33 mouse cellular contexts compared by ENCODE assay signal in the genomic region with DNA sequence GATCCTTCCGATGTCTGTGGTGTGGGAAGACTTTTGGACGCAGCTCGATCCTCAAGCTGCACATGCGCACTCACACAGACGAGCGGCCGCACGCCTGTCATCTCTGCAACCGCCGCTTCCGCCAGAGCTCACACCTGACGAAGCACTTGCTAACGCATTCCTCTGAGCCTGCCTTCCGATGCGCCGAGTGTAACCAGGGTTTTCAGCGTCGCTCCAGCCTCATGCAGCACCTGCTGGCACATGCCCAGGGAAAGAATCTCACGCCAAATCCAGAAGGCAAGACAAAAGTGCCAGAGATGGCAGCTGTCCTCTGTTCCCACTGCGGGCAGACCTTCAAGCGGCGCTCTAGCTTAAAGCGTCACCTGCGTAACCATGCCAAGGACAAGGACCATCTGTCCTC. TPM values are rescaled to one million over a fixed set of nuclear protein-coding genes. Genes with fewer than 3 reads are reported as not detected.
DNase-seq lines count a peak whose midpoint lies in the region; TF ChIP-seq lines count a peak whose summit lies in the region.
"Had no signal": no experiment of that assay in that cellular context is flagged by ENCODE, and none has a peak within 500 bp of the region (broad histone marks: within the 10 kb centered on the region; RNA-seq: fewer than 3 reads in every experiment).

No protein-coding gene starts in this region.

- no peaks in the 10 kb centered on the region for H3K27me3 ChIP-seq in cerebellum, adult 2 months (ENCODE audit: control insufficient read depth, insufficient read depth, low read length)
- H3K27me3 ChIP-seq: forebrain, embryonic 15.5 days; heart, embryonic 12.5 days; hindbrain, embryonic 13.5 days; limb, embryonic 13.5 days; liver, embryonic 12.5 days; midbrain, embryonic 12.5 days had no signal

- DNase-seq in layer of hippocampus, adult 9-11 months, result peak; percentile 18
- DNase-seq in layer of hippocampus, postnatal 36 days, result no peak
- peak; percentile 67 for DNase-seq in brain, adult 2 months (ENCODE audit: low read depth, low spot score)
- peak; percentile 61 to 69 for DNase-seq in cerebellum, adult 2 months
- peak; percentile 56 to 70 for DNase-seq in cerebellum, postnatal 25 days
- no peak for DNase-seq in urinary bladder, postnatal 25 days (ENCODE audit: low spot score)
- no peak for DNase-seq in adrenal gland, postnatal 10 days
- DNase-seq in kidney, postnatal 4 days, result no peak
- DNase-seq: adrenal gland, adult 2 months; heart, adult 11 months; heart, postnatal 14 days; kidney, adult 2 months; lung, adult 18-20 months; lung, postnatal 14 days; retina, postnatal 1 day; right cerebral cortex, postnatal 25 days; spleen, adult 18-20 months; thymus, postnatal 14 days had no signal

- no peaks in the 10 kb centered on the region for H3K4me1 ChIP-seq in cerebellum, adult 2 months (ENCODE audit: control insufficient read depth, insufficient read depth, low read length)
- H3K4me1 ChIP-seq: embryonic facial prominence, embryonic 10.5 days; forebrain, embryonic 15.5 days; heart, embryonic 12.5 days; hindbrain, embryonic 13.5 days; limb, embryonic 13.5 days; liver, embryonic 12.5 days; midbrain, embryonic 12.5 days had no signal

- 17% methylated on average over 24 of the region's 24 CpGs for WGBS in cerebellum, adult 2 months

- no peak for TF ChIP-seq CTCF in cerebellum, adult 2 months (IDR thresholded peaks at IDR 0.05; ENCODE audit: borderline replicate concordance, insufficient read depth, low read depth, low read length)

- H3K27ac ChIP-seq in cerebellum, adult 2 months (ENCODE audit: insufficient read depth, low read length), result no peak overlapping the region
- H3K27ac ChIP-seq: embryonic facial prominence, embryonic 10.5 days; forebrain, embryonic 15.5 days; hindbrain, embryonic 13.5 days; kidney, postnatal 0 days; limb, embryonic 13.5 days; liver, embryonic 12.5 days; midbrain, embryonic 12.5 days had no signal

- no peak for TF ChIP-seq POLR2A in cerebellum, adult 2 months (IDR thresholded peaks at IDR 0.05; ENCODE audit: borderline replicate concordance, insufficient read depth, low read length)

- peak overlapping the region; percentile 44 for H3K4me3 ChIP-seq in cerebellum, adult 2 months (replicated peaks; ENCODE audit: insufficient read depth, low read depth, low read length)
- H3K4me3 ChIP-seq: embryonic facial prominence, embryonic 10.5 days; forebrain, embryonic 15.5 days; heart, embryonic 12.5 days; hindbrain, embryonic 13.5 days; limb, embryonic 13.5 days; liver, embryonic 12.5 days; midbrain, embryonic 12.5 days had no signal

RNA-seq across cellular contexts. Expression of gene Zscan10, which starts 9.0 kb away (rescaled TPM):
- not detected for total RNA-seq in layer of hippocampus, postnatal 36 days (2021)
- polyA plus RNA-seq in cerebellum, adult 2 months (2012; rRNA removed), result 0.13 and 0.16 TPM in 2 replicates
- total RNA-seq in adrenal gland, postnatal 10 days (2021), result not detected
- total RNA-seq: adrenal gland, adult 2 months; common myeloid progenitor, adult 5-6 weeks; gastrocnemius, postnatal 10 days; heart, postnatal 14 days; layer of hippocampus, adult 18-20 months; layer of hippocampus, postnatal 25 days; left cerebral cortex, postnatal 14 days; megakaryocyte progenitor cell, adult 5-6 weeks had no signal
- polyA plus RNA-seq: adrenal gland, adult 2 months; forebrain, embryonic 15.5 days; heart, embryonic 12.5 days; kidney, adult 2 months; kidney, postnatal 0 days; liver, embryonic 12.5 days; midbrain, embryonic 12.5 days; neural tube, embryonic 11.5 days had no signal

RNA-seq across cellular contexts. Expression of gene Zfp13, which starts 10.3 kb away (rescaled TPM):
- total RNA-seq in layer of hippocampus, postnatal 36 days (2021), result 10 to 100 TPM; 25.0 to 32.3 TPM
- 25.6 and 27.2 TPM in 2 replicates for polyA plus RNA-seq in cerebellum, adult 2 months (2012; rRNA removed)
- 10 to 100 TPM; 10.6 to 12.5 TPM for total RNA-seq in adrenal gland, postnatal 10 days (2021)

RNA-seq across cellular contexts. Expression of gene Mmp25, which starts 35.5 kb away (rescaled TPM):
- total RNA-seq in layer of hippocampus, postnatal 36 days (2021), result under 1 TPM; 0.10 to 0.30 TPM
- polyA plus RNA-seq in cerebellum, adult 2 months (2012; rRNA removed), result 0.23 and 0.25 TPM in 2 replicates
- total RNA-seq in adrenal gland, postnatal 10 days (2021), result under 1 TPM; 0.54 to 1.00 TPM
- total RNA-seq: common myeloid progenitor, adult 5-6 weeks had no signal

RNA-seq across cellular contexts. Expression of gene Zfp213, which starts 45.6 kb away (rescaled TPM):
- 1 to 10 TPM; 5.6 to 7.4 TPM for total RNA-seq in layer of hippocampus, postnatal 36 days (2021)
- 9.2 and 9.5 TPM in 2 replicates for polyA plus RNA-seq in cerebellum, adult 2 months (2012; rRNA removed)
- 1 to 10 TPM; 7.9 to 8.0 TPM for total RNA-seq in adrenal gland, postnatal 10 days (2021)

RNA-seq across cellular contexts. Expression of gene Bicdl2, which starts 50.7 kb away (rescaled TPM):
- not detected for total RNA-seq in layer of hippocampus, postnatal 36 days (2021)
- not detected in 2 replicates for polyA plus RNA-seq in cerebellum, adult 2 months (2012; rRNA removed)
- total RNA-seq in adrenal gland, postnatal 10 days (2021), result not detected
- total RNA-seq: adrenal gland, adult 2 months; common myeloid progenitor, adult 5-6 weeks; gastrocnemius, postnatal 10 days; heart, postnatal 14 days; layer of hippocampus, adult 18-20 months; layer of hippocampus, postnatal 25 days; left cerebral cortex, postnatal 14 days; megakaryocyte progenitor cell, adult 5-6 weeks had no signal
- polyA plus RNA-seq: adrenal gland, adult 2 months; forebrain, embryonic 15.5 days; liver, embryonic 12.5 days; neural tube, embryonic 11.5 days had no signal

Comparison
In these comparisons a context has a peak if more than half of its experiments do, and no peak if none do; other contexts are left out.
1. DNase-seq: peak in layer of hippocampus, adult 9-11 months (single experiment), brain, adult 2 months (single experiment), cerebellum, adult 2 months (2 of 2) and cerebellum, postnatal 25 days (2 of 2); none in layer of hippocampus, postnatal 36 days (0 of 2), urinary bladder, postnatal 25 days (single experiment), adrenal gland, postnatal 10 days (single experiment) and kidney, postnatal 4 days (0 of 2).